Mouse (Mus musculus): ENCODE measurements around the gene Akap10.
"Not testable (repeated sequence)": the region's sequence is repeated elsewhere in the genome, so short reads cannot be mapped to it uniquely, and the experiment has no call there.

Gene Akap10

GRCm38 (mm10) chr11:61930098-61930517 lies at the start of gene Akap10:
Akap10 (minus strand) TSS chr11:61930252.
- DNase-seq (ENCODE audit: low spot score in 2 of 2): peak; percentile 90 to 95

- DNase-seq (ENCODE audit: low spot score in 2 of 2): no peak
Measured at GRCm38 (mm10) chr11:61975783-61976182, 45.7 kb upstream of the Akap10 start.

GRCm38 (mm10) chr11:61974106-61974707 lies 44.2 kb upstream of the Akap10 start:
- no peak for DNase-seq (ENCODE audit: low spot score in 2 of 2)

GRCm38 (mm10) chr11:61971441-61972221 lies 41.6 kb upstream of the Akap10 start:
- no peak for DNase-seq (ENCODE audit: low spot score in 2 of 2)

- no peak for DNase-seq (ENCODE audit: low spot score in 2 of 2)
Measured at GRCm38 (mm10) chr11:61970901-61971300, 40.8 kb upstream of the Akap10 start.

- no peak for DNase-seq (ENCODE audit: low spot score in 2 of 2)
Measured at GRCm38 (mm10) chr11:61968875-61969274, 38.8 kb upstream of the Akap10 start.

- DNase-seq (ENCODE audit: low spot score in 2 of 2): no peak
Measured at GRCm38 (mm10) chr11:61967034-61967433, 37.0 kb upstream of the Akap10 start.

GRCm38 (mm10) chr11:61964611-61965010 lies 34.6 kb upstream of the Akap10 start:
- no peak for DNase-seq (ENCODE audit: low spot score in 2 of 2)

GRCm38 (mm10) chr11:61963193-61963592 lies 33.1 kb upstream of the Akap10 start:
- no peak for DNase-seq (ENCODE audit: low spot score in 2 of 2)

GRCm38 (mm10) chr11:61962684-61963083 lies 32.6 kb upstream of the Akap10 start:
- no peak for DNase-seq (ENCODE audit: low spot score in 2 of 2)

- DNase-seq (ENCODE audit: low spot score in 2 of 2): no peak
Measured at GRCm38 (mm10) chr11:61960096-61960495, 30.0 kb upstream of the Akap10 start.

- not testable (repeated sequence) for DNase-seq (ENCODE audit: low spot score in 2 of 2)
Measured at GRCm38 (mm10) chr11:61958706-61959105, 28.7 kb upstream of the Akap10 start.

- no peak for DNase-seq (ENCODE audit: low spot score in 2 of 2)
Measured at GRCm38 (mm10) chr11:61957296-61957813, 27.3 kb upstream of the Akap10 start.

GRCm38 (mm10) chr11:61956572-61957295 lies 26.7 kb upstream of the Akap10 start, which contains the start of gene Specc1:
Specc1 (plus strand) TSS chr11:61956763.
- DNase-seq (ENCODE audit: low spot score in 2 of 2): peak; percentile 81 to 95

- no peak for DNase-seq (ENCODE audit: low spot score in 2 of 2)
Measured at GRCm38 (mm10) chr11:61955951-61956350, 25.9 kb upstream of the Akap10 start.

- DNase-seq (ENCODE audit: low spot score in 2 of 2): no peak
Measured at GRCm38 (mm10) chr11:61955136-61955535, 25.1 kb upstream of the Akap10 start.

GRCm38 (mm10) chr11:61950632-61951031 lies 20.6 kb upstream of the Akap10 start:
- peak; percentile 53 to 85 for DNase-seq (ENCODE audit: low spot score in 2 of 2)

- DNase-seq (ENCODE audit: low spot score in 2 of 2): peak in 1 of 2 experiments; percentile 61
Measured at GRCm38 (mm10) chr11:61949315-61949714, 19.3 kb upstream of the Akap10 start.

- no peak for DNase-seq (ENCODE audit: low spot score in 2 of 2)
Measured at GRCm38 (mm10) chr11:61946608-61947007, 16.6 kb upstream of the Akap10 start.

- no peak for DNase-seq (ENCODE audit: low spot score in 2 of 2)
Measured at GRCm38 (mm10) chr11:61944417-61944816, 14.4 kb upstream of the Akap10 start.

GRCm38 (mm10) chr11:61942903-61943302 lies 12.9 kb upstream of the Akap10 start:
- no peak for DNase-seq (ENCODE audit: low spot score in 2 of 2)

GRCm38 (mm10) chr11:61937761-61938160 lies 7.7 kb upstream of the Akap10 start:
- no peak for DNase-seq (ENCODE audit: low spot score in 2 of 2)

All from frontal cortex, postnatal 14 days (tissue).